In genomic region chr9:56606082-56606740, GRCm38 (mm10) we compare ENCODE assay signal across 13 mouse cellular contexts.
DNase-seq lines count a peak whose midpoint lies in the region; ATAC-seq and TF ChIP-seq lines count a peak whose summit lies in the region.
"Had no signal": no experiment of that assay in that cellular context is flagged by ENCODE, and none has a peak within 500 bp of the region (broad histone marks: within the 10 kb centered on the region; RNA-seq: fewer than 3 reads in every experiment).

No protein-coding gene starts in this region.

- no peaks in the 10 kb centered on the region for H3K27me3 ChIP-seq in kidney, postnatal 0 days (ENCODE audit: insufficient read depth, low read length)
- no peaks in the 10 kb centered on the region; the same call in 1 of the 2 replicates for H3K27me3 ChIP-seq in forebrain, postnatal 0 days (ENCODE audit: insufficient read depth, low read length)
- no peaks in the 10 kb centered on the region for H3K27me3 ChIP-seq in liver, postnatal 0 days (ENCODE audit: insufficient read depth, low read length)
- H3K27me3 ChIP-seq: neural tube, embryonic 12.5 days had no signal

- no peak overlapping the region for H3K4me2 ChIP-seq in kidney, postnatal 0 days (ENCODE audit: low read length)
- H3K4me2 ChIP-seq in forebrain, postnatal 0 days (ENCODE audit: low read depth), result no peak overlapping the region
- peak overlapping the region; percentile 9; the same call in 1 of the 2 replicates for H3K4me2 ChIP-seq in liver, postnatal 0 days (ENCODE audit: low read depth, low read length)
- H3K4me2 ChIP-seq: neural tube, embryonic 12.5 days had no signal

- H3K9ac ChIP-seq in kidney, postnatal 0 days (ENCODE audit: low read depth, low read length), result no peak overlapping the region
- H3K9ac ChIP-seq in forebrain, postnatal 0 days, result no peak overlapping the region
- H3K9ac ChIP-seq in liver, postnatal 0 days (replicated peaks), result no peak overlapping the region
- H3K9ac ChIP-seq: neural tube, embryonic 12.5 days had no signal

- H3K4me3 ChIP-seq in kidney, postnatal 0 days (replicated peaks; ENCODE audit: low read depth, low read length), result no peak overlapping the region
- no peak overlapping the region for H3K4me3 ChIP-seq in forebrain, postnatal 0 days (ENCODE audit: low read depth, low read length)
- H3K4me3 ChIP-seq in liver, postnatal 0 days (ENCODE audit: low read depth, low read length), result no peak overlapping the region
- H3K4me3 ChIP-seq: neural tube, embryonic 12.5 days had no signal

- peaks cover 10% of the 10 kb centered on the region for H3K4me1 ChIP-seq in kidney, postnatal 0 days (replicated peaks; ENCODE audit: insufficient read depth, low read length)
- peaks cover 14% of the 10 kb centered on the region for H3K4me1 ChIP-seq in forebrain, postnatal 0 days (ENCODE audit: insufficient read depth)
- peaks cover 6% of the 10 kb centered on the region for H3K4me1 ChIP-seq in liver, postnatal 0 days (ENCODE audit: insufficient read depth)

- WGBS in kidney, postnatal 0 days, result 56% methylated on average over 16 of the region's 16 CpGs
- WGBS in forebrain, postnatal 0 days, result 64% methylated on average over 16 of the region's 16 CpGs
- WGBS in liver, postnatal 0 days (ENCODE audit: insufficient replicate concordance), result 62% methylated on average over 16 of the region's 16 CpGs

- no peaks in the 10 kb centered on the region for H3K36me3 ChIP-seq in kidney, postnatal 0 days (ENCODE audit: insufficient read depth, low read length)
- no peaks in the 10 kb centered on the region for H3K36me3 ChIP-seq in forebrain, postnatal 0 days (ENCODE audit: insufficient read depth)
- no peaks in the 10 kb centered on the region for H3K36me3 ChIP-seq in liver, postnatal 0 days (replicated peaks; ENCODE audit: insufficient read depth, low read length)
- H3K36me3 ChIP-seq: neural tube, embryonic 12.5 days had no signal

- no peaks in the 10 kb centered on the region for H3K9me3 ChIP-seq in kidney, postnatal 0 days (replicated peaks; ENCODE audit: low read length)
- H3K9me3 ChIP-seq in forebrain, postnatal 0 days (ENCODE audit: low read length), result no peaks in the 10 kb centered on the region
- no peaks in the 10 kb centered on the region for H3K9me3 ChIP-seq in liver, postnatal 0 days (ENCODE audit: low read length)
- H3K9me3 ChIP-seq: neural tube, embryonic 12.5 days had no signal

- TF ChIP-seq CTCF in kidney, postnatal 0 days (IDR thresholded peaks at IDR 0.05; ENCODE audit: low read depth), result no peak
- no peak; the same call in 1 of the 2 replicates for TF ChIP-seq CTCF in forebrain, postnatal 0 days (IDR thresholded peaks at IDR 0.05; ENCODE audit: low read depth)
- TF ChIP-seq CTCF in liver, postnatal 0 days (IDR thresholded peaks at IDR 0.05; ENCODE audit: low read depth), result no peak

- peak; percentile 56 for DNase-seq in embryo, embryonic 10 days (ENCODE audit: low spot score)
- no peak for DNase-seq in embryo, embryonic 11 days
- peak; percentile 8 for DNase-seq in kidney, postnatal 0 days (ENCODE audit: low spot score)
- DNase-seq in kidney, adult 11 months, result no peak
- DNase-seq in forebrain, postnatal 0 days, result no peak
- DNase-seq in liver, postnatal 0 days, result no peak
- no peak for DNase-seq in right cerebral cortex, postnatal 14 days
- DNase-seq: cerebellum, adult 11-12 months; kidney, postnatal 25 days; lung, adult 2 months had no signal

- no peak for TF ChIP-seq EP300 in liver, postnatal 0 days (IDR thresholded peaks at IDR 0.05; ENCODE audit: low read depth)

- no peak overlapping the region for H3K27ac ChIP-seq in kidney, postnatal 0 days
- no peak overlapping the region for H3K27ac ChIP-seq in forebrain, postnatal 0 days (ENCODE audit: low read depth, low read length)
- H3K27ac ChIP-seq in liver, postnatal 0 days (ENCODE audit: low read depth), result no peak overlapping the region
- H3K27ac ChIP-seq: neural tube, embryonic 12.5 days had no signal

- ATAC-seq in kidney, postnatal 0 days (replicated peaks; ENCODE audit: low FRiP score, low read depth), result no peak
- 0 out of 2 replicates have a peak, but pooled peaks have one; percentile 16 for ATAC-seq in forebrain, postnatal 0 days
- ATAC-seq in liver, postnatal 0 days, result no peak
- no peak for ATAC-seq in monocyte, adult 5-6 weeks (replicated peaks; ENCODE audit: insufficient number of reproducible peaks, low FRiP score, low TSS enrichment, poor library complexity, severe bottlenecking)
- ATAC-seq: activated CD4-positive, CD25-positive, alpha-beta regulatory T cell, adult 4 months had no signal

Comparison
In these comparisons a context has a peak if more than half of its experiments do, and no peak if none do; other contexts are left out.
1. DNase-seq: peak in embryo, embryonic 10 days (single experiment) and kidney, postnatal 0 days (single experiment); none in embryo, embryonic 11 days (single experiment), kidney, adult 11 months (single experiment), forebrain, postnatal 0 days (single experiment), liver, postnatal 0 days (single experiment) and right cerebral cortex, postnatal 14 days (single experiment).